Mouse (Mus musculus) C2C12 (cell line): ENCODE measurements at regions not wholly inside any gene's neighbourhood (a gene's known extent, or its start where the extent isn't known, plus 50 kb on each side); places are given as distances from the start of the nearest gene placed in this dataset.
A peak's percentile ranks its signal among the peaks of the same experiment; 100 is the strongest.

ENCODE experiments used
- H3K27me3 ChIP-seq: one replicate; pipeline ENCODE4 v1.6.1; 2011; ENCODE audit not compliant: control insufficient read depth, insufficient read depth, insufficient read length
- H3K36me3 ChIP-seq: one replicate; pipeline ENCODE4 v1.6.1; 2011; ENCODE audit not compliant: control insufficient read depth, insufficient read depth
- H3K4me3 ChIP-seq: one replicate; pipeline ENCODE4 v1.5.1; 2011; ENCODE audit warnings: mild to moderate bottlenecking, control low read depth; ENCODE audit not compliant: poor library complexity, insufficient read depth, severe bottlenecking
- H3K79me2 ChIP-seq: one replicate; pipeline ENCODE4 v1.6.1; 2011; ENCODE audit not compliant: control insufficient read depth, insufficient read depth
- H3K79me3 ChIP-seq: one replicate; pipeline ENCODE4 v1.6.1; 2011; ENCODE audit warnings: low read depth, control low read depth
- H3ac ChIP-seq: one replicate; pipeline ENCODE3; 2011; ENCODE audit warnings: low read depth; ENCODE audit not compliant: control insufficient read depth, insufficient read length
- CEBPB ChIP-seq: IDR thresholded peaks from one replicate; pipeline ENCODE4 v1.6.1; 2011; ENCODE audit warnings: low read depth, mild to moderate bottlenecking, control low read depth, moderate library complexity
- CTCF ChIP-seq: IDR thresholded peaks from one replicate; pipeline ENCODE4 v1.5.1; 2011; ENCODE audit not compliant: control insufficient read depth, insufficient read depth, insufficient read length
- FOSL1 ChIP-seq: IDR thresholded peaks from one replicate; pipeline ENCODE4 v1.8.0; 2011; ENCODE audit warnings: mild to moderate bottlenecking, low read length; ENCODE audit not compliant: poor library complexity, insufficient read depth, severe bottlenecking
- MAX ChIP-seq: IDR thresholded peaks from one replicate; pipeline ENCODE4 v1.6.1; 2011; ENCODE audit warnings: mild to moderate bottlenecking, control low read depth
- MYOD1 ChIP-seq: IDR thresholded peaks from one replicate; pipeline ENCODE4 v1.6.1; 2011; ENCODE audit warnings: low read depth; ENCODE audit not compliant: control insufficient read depth, insufficient read length
- MYOG ChIP-seq: IDR thresholded peaks from one replicate; pipeline ENCODE4 v1.6.1; 2011; ENCODE audit not compliant: control insufficient read depth, insufficient read length; ENCODE audit errors: extremely low read depth
- USF1 ChIP-seq: IDR thresholded peaks from one replicate; pipeline ENCODE4 v1.6.1; 2011; ENCODE audit warnings: low read depth, mild to moderate bottlenecking, control low read depth, moderate library complexity

DNA sequence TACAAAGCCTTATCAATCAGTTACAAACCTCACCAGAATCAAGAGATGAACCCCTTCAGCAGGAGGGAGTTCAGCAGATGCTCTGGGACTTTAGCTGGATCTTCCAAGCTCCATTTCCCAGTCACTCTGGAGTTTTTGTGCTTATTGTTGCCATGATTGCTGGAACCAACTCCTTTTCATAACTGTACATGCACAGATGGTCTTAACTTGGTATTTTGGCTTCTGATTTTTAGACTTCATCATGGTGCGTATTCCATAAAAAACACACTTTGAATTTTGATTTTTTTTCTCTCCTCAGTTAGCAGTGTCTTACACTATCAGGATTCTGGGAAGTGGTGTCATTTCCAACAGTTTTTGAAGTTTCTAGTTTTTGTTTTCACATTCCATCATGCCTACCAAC is 187.8 kb downstream of the Cxcl12 start:
- Histone ChIP-seq H3K79me3 (no peaks in the 10 kb centered on the region), H3ac (no peak overlapping the region), H3K4me3 (no peak overlapping the region), H3K27me3 (no peaks in the 10 kb centered on the region), H3K36me3 (no peaks in the 10 kb centered on the region), H3K79me2 (no peaks in the 10 kb centered on the region)
- TF ChIP-seq MYOD1 (no peak), FOSL1 (no peak), USF1 (no peak), CEBPB (no peak), CTCF (no peak), MYOG (no peak), MAX (no peak)

DNA sequence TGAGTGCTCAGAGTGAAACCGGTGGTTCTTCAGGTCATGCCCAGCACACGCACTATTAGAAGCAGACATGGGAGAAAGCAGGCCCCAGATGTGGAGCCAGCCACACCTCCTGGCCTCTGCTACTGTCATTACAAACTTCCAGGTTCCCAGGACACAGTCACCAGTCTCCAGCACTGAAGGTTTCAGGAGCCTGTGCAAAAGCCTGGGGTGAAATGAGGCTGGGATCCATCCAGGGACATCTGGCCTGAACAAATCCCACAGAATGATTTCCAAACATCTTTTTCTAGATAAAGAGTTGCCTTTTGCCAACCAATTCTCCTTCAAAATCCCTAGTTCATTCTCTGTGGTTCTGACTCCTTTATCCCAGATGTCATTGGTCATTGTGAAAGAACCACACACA is 191.1 kb downstream of the Cxcl12 start:
- Histone ChIP-seq H3K27me3 (no peaks in the 10 kb centered on the region), H3K36me3 (no peaks in the 10 kb centered on the region), H3K4me3 (no peak overlapping the region), H3K79me3 (no peaks in the 10 kb centered on the region), H3K79me2 (no peaks in the 10 kb centered on the region), H3ac (no peak overlapping the region)
- TF ChIP-seq MAX = no peak
- no peak for TF ChIP-seq FOSL1
- no peak for TF ChIP-seq MYOD1
- no peak for TF ChIP-seq MYOG
- TF ChIP-seq CEBPB = no peak
- TF ChIP-seq CTCF = no peak
- no peak for TF ChIP-seq USF1

DNA sequence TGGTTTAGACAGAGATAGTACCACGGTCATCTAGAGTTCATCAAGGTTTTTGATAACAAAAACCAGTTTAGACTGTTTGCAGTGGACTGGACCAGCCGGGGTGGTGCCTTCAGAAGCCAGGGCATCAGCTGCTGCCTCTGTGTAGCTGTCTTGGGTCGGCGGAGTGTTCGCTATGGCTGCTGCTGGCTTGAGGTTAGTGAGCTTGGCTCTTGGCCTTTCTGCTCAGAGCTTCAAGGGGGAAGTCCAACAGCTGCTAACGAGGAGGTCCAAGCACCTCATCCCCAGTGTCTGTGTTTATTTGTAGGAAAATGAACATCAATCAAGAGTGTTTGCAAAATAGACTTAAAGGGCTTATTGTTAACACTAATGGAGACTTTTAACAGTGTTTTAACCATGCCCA is 198.2 kb downstream of the Cxcl12 start:
- no peaks in the 10 kb centered on the region for H3K36me3 ChIP-seq
- no peaks in the 10 kb centered on the region for H3K79me3 ChIP-seq
- no peak overlapping the region for H3K4me3 ChIP-seq
- no peaks in the 10 kb centered on the region for H3K79me2 ChIP-seq
- TF ChIP-seq MYOG (no peak), MYOD1 (no peak), USF1 (no peak), CTCF (no peak), CEBPB (no peak), FOSL1 (no peak), MAX (no peak)
- peaks cover 2% of the 10 kb centered on the region for H3K27me3 ChIP-seq
- no peak overlapping the region for H3ac ChIP-seq

DNA sequence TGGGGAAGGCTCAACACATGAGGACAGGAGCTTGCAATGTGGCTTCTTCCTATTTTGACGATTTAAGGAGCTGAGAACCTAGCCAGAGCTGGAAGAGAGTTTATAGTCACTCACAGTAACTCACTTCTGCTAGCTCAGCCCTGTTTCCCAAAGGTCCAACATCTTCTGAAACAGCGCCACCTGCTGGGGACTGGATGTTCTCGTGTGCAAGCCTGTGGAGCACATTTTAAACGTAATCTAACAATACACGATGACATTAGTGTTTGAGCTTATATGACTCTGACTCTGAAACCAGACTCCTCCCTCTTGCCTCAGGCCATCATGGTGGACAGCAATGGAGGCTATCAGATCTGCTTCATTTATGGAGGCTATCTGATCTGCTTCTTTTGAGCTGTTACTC is 207.7 kb downstream of the Cxcl12 start:
- TF ChIP-seq MAX (no peak), CEBPB (no peak), CTCF (no peak), MYOD1 (no peak), USF1 (no peak), MYOG (no peak), FOSL1 (no peak)
- H3K36me3 ChIP-seq = no peaks in the 10 kb centered on the region
- H3K79me2 ChIP-seq = no peaks in the 10 kb centered on the region
- peaks cover 3% of the 10 kb centered on the region for H3K27me3 ChIP-seq
- H3ac ChIP-seq = no peak overlapping the region
- H3K79me3 ChIP-seq = no peaks in the 10 kb centered on the region
- H3K4me3 ChIP-seq = no peak overlapping the region

DNA sequence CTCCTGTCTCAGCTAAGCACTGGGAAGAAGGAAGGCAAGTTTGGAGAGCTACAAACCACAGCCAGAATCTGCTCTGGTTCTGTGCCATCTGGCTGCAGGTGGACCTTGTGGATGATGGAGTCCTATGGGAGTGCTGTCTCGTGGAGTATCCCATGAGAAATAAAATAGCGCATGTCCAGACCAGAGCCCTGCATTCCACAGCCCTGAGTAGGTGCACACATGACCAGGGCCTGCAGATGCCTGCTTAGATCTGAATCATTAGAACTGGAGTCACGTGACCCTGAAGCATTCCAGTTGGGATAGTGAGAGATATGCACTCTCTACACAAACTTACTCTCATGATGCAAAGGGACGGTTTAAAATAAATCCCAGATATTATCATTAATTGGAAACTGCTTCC is 211.6 kb downstream of the Cxcl12 start:
- H3K79me3 ChIP-seq = no peaks in the 10 kb centered on the region
- H3K79me2 ChIP-seq = no peaks in the 10 kb centered on the region
- no peaks in the 10 kb centered on the region for H3K36me3 ChIP-seq
- no peaks in the 10 kb centered on the region for H3K27me3 ChIP-seq
- H3ac ChIP-seq = no peak overlapping the region
- no peak overlapping the region for H3K4me3 ChIP-seq
- TF ChIP-seq MYOD1 (peak; percentile 24), MYOG (no peak), USF1 (peak; percentile 99), MAX (peak; percentile 27), CEBPB (no peak), CTCF (no peak), FOSL1 (peak; percentile 46)

DNA sequence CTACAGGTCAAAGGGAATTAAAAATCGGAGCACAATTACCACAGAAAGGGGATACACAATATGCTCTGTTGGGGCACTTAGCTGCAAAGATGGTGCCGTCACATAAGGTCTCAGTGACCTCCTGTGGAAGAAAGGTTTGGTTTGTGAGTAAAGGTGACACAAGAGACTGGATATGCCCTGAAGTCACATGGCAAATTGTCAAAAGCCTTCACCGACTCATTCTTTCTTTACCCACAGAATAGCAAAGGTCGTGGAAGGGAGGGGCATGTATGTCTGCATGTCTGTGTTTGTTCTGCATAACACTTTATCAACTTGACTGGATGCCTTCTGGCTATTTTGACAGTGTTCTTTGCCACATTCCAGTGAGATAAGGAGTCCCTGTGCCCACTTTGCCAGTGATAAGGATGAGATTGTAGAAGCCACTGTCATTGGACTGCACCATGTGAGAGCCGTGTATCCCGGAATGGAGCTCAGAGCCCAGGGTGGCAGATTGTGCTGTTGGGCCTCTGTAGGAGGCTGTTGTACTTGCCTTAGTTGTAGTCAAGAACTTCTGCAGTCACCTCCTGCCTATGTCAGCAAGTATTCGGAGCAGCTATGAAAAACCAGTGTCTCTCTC is 222.0 kb downstream of the Cxcl12 start:
- TF ChIP-seq MYOG (no peak), MYOD1 (no peak), FOSL1 (no peak), CEBPB (no peak), CTCF (no peak), MAX (no peak), USF1 (no peak)

More for the DNA sequence above, 222.0 kb downstream of the Cxcl12 start:
- Histone ChIP-seq H3K36me3 (no peaks in the 10 kb centered on the region), H3K79me2 (no peaks in the 10 kb centered on the region), H3ac (no peak overlapping the region), H3K79me3 (no peaks in the 10 kb centered on the region), H3K27me3 (no peaks in the 10 kb centered on the region), H3K4me3 (no peak overlapping the region)
